Mouse (Mus musculus): ENCODE data around the gene Pycr1.

GRCm38 (mm10) chr11:120632559-120633519 is 10.7 kb downstream of the Pycr1 start:
- no peak for TF ChIP-seq CTCF (IDR thresholded peaks at IDR 0.05; ENCODE audit: borderline replicate concordance, insufficient read depth, low read depth, low read length)
- TF ChIP-seq POLR2A (IDR thresholded peaks at IDR 0.05; ENCODE audit: borderline replicate concordance, insufficient read depth, low read length) = no peak

Measured in cerebellum, adult 2 months (tissue).